Comparison of ENCODE assay signal across 26 mouse cellular contexts in the genomic region with DNA sequence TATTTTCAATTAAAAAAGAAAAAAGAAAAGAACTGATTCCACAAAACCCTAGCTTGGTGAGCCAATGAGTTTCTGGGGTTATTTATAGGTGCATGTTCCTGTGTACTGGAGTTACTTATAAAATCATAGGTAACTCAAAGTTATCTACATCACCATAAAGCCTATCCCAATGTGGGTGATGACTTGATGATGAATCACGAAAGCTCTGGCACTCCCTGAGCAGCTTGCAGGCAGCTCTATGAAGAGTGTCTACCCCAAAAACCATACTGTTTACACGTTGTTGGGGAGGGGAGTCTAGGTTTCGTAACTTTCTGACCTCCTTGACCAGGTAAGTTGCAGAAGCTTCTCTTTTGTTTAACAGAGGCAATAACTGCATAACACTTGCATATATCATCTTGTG.
"Had no signal": no experiment of that assay in that cellular context is flagged by ENCODE, and none has a peak within 500 bp of the region (broad histone marks: within the 10 kb centered on the region; RNA-seq: fewer than 3 reads in every experiment).

No protein-coding gene starts in this region.

- H3K4me2 ChIP-seq: heart, embryonic 11.5 days; heart, embryonic 13.5 days; heart, embryonic 15.5 days; hindbrain, embryonic 14.5 days; kidney, embryonic 15.5 days; limb, embryonic 13.5 days; limb, embryonic 15.5 days; liver, embryonic 12.5 days had no signal

- H3K4me1 ChIP-seq: heart, embryonic 13.5 days; heart, embryonic 15.5 days; kidney, embryonic 15.5 days; limb, embryonic 13.5 days; limb, embryonic 15.5 days; liver, embryonic 12.5 days had no signal

- H3K27ac ChIP-seq: heart, adult 2 months; heart, embryonic 13.5 days; heart, embryonic 15.5 days; hindbrain, embryonic 14.5 days; kidney, embryonic 15.5 days; kidney, postnatal 0 days; limb, embryonic 13.5 days; limb, embryonic 15.5 days; liver, embryonic 12.5 days; liver, embryonic 14.5 days had no signal

- H3K9ac ChIP-seq: heart, embryonic 13.5 days; heart, embryonic 15.5 days; hindbrain, embryonic 14.5 days; kidney, embryonic 15.5 days; limb, embryonic 13.5 days; limb, embryonic 15.5 days; liver, embryonic 12.5 days; liver, embryonic 14.5 days had no signal

- H3K27me3 ChIP-seq: heart, embryonic 13.5 days; heart, embryonic 15.5 days; kidney, embryonic 15.5 days; limb, embryonic 13.5 days; limb, embryonic 15.5 days; liver, embryonic 12.5 days had no signal

- H3K9me3 ChIP-seq: heart, embryonic 13.5 days; heart, embryonic 15.5 days; kidney, embryonic 15.5 days; limb, embryonic 13.5 days; limb, embryonic 15.5 days; liver, embryonic 12.5 days had no signal

- ATAC-seq: hindbrain, embryonic 16.5 days; intestine, embryonic 16.5 days; liver, embryonic 12.5 days had no signal

- H3K4me3 ChIP-seq: heart, adult 2 months; heart, embryonic 13.5 days; heart, embryonic 15.5 days; kidney, embryonic 15.5 days; limb, embryonic 13.5 days; limb, embryonic 15.5 days; liver, embryonic 12.5 days had no signal

- DNase-seq: gastrocnemius, postnatal 14 days; gastrocnemius, postnatal 36 days; heart, adult 11 months; heart, adult 2 months; heart, postnatal 14 days; heart, postnatal 36 days; kidney, adult 11 months; kidney, adult 2 months; kidney, adult 9 months; kidney, postnatal 14 days; kidney, postnatal 36 days; layer of hippocampus, adult 9-11 months; layer of hippocampus, postnatal 36 days; left cerebral cortex, postnatal 4 days had no signal

- H3K36me3 ChIP-seq: heart, embryonic 13.5 days; heart, embryonic 15.5 days; kidney, embryonic 15.5 days; limb, embryonic 13.5 days; limb, embryonic 15.5 days; liver, embryonic 12.5 days had no signal
